Mouse (Mus musculus): Measurements from ENCODE around the gene Nup153. TPM values are rescaled to one million over a fixed set of nuclear protein-coding genes. Genes with fewer than 3 reads are reported as not detected.
A peak's percentile ranks its signal among the peaks of the same experiment; 100 is the strongest.

The Nup153 gene
- polyA plus RNA-seq, 1 experiment: 164 TPM

- 94% methylated on average over 13 of the region's 13 CpGs for WGBS
- Histone ChIP-seq H3K4me3 (ENCODE audit: control insufficient read depth, insufficient read depth, low read length) (no peak overlapping the region), H3K4me1 (replicated peaks; ENCODE audit: control insufficient read depth, insufficient read depth, low read length) (no peaks in the 10 kb centered on the region), H3K27me3 (ENCODE audit: control insufficient read depth, insufficient read depth, low read length) (no peaks in the 10 kb centered on the region), H3K36me3 (ENCODE audit: control insufficient read depth, insufficient read depth, low read length) (no peaks in the 10 kb centered on the region), H3K27ac (ENCODE audit: control insufficient read depth, insufficient read depth, low read length) (no peak overlapping the region)
- DNase-seq: no peak
- TF ChIP-seq CTCF (IDR thresholded peaks at IDR 0.05; ENCODE audit: borderline replicate concordance, control insufficient read depth, extremely low read depth, insufficient read depth, low read length, poor library complexity): no peak
- TF ChIP-seq POLR2A (IDR thresholded peaks at IDR 0.05; ENCODE audit: control insufficient read depth, extremely low read depth, insufficient read depth, low read length, poor library complexity): no peak
Observed at GRCm38 (mm10) chr13:46752566-46753229, 25.0 kb upstream of the Nup153 start.

DNA sequence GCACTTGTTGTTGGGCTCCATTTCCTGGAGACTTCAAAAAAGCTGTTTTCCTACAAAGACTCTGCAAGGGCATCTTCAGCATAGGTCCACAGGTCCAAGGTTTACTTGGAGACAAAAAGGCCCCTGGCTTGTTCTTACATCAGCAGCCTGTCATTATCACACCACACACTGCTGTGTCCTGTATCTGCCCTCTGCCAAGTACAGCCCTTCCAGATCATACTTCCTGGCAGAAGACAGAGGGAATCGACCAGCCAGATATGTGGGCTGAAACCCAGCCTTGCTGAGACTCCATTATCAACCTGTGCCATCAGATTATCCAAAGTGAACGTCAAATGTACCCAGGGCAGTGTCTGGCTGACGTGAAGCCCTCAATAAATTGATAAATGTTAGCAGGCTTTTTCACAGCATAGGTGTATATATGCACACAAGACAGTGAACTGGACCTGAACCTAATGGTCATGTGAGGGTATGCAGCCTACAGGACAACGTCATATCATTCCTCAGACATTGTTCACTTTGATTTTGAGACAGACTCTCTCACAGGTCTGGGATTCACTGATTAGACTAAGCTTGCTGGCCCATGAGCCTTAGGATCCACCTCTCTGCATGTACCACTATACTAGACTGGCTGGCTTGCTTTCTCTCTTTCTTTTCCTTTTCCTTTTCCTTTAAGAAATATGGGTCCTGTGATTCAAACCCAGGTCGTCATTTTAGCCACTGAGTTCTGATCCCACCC is 20.6 kb upstream of the Nup153 start:
- H3K27me3 ChIP-seq (ENCODE audit: control insufficient read depth, insufficient read depth, low read length): no peaks in the 10 kb centered on the region
- no peak overlapping the region for H3K4me3 ChIP-seq (ENCODE audit: control insufficient read depth, insufficient read depth, low read length)
- no peak overlapping the region for H3K27ac ChIP-seq (ENCODE audit: control insufficient read depth, insufficient read depth, low read length)
- no peaks in the 10 kb centered on the region for H3K4me1 ChIP-seq (replicated peaks; ENCODE audit: control insufficient read depth, insufficient read depth, low read length)
- H3K36me3 ChIP-seq (ENCODE audit: control insufficient read depth, insufficient read depth, low read length): no peaks in the 10 kb centered on the region
- TF ChIP-seq CTCF (IDR thresholded peaks at IDR 0.05; ENCODE audit: borderline replicate concordance, control insufficient read depth, extremely low read depth, insufficient read depth, low read length, poor library complexity) (no peak), POLR2A (IDR thresholded peaks at IDR 0.05; ENCODE audit: control insufficient read depth, extremely low read depth, insufficient read depth, low read length, poor library complexity) (no peak)
- DNase-seq: no peak
- 86% methylated on average over 5 of the region's 5 CpGs for WGBS

- H3K36me3 ChIP-seq (ENCODE audit: control insufficient read depth, insufficient read depth, low read length): no peaks in the 10 kb centered on the region
- H3K4me1 ChIP-seq (replicated peaks; ENCODE audit: control insufficient read depth, insufficient read depth, low read length): no peaks in the 10 kb centered on the region
- H3K27ac ChIP-seq (ENCODE audit: control insufficient read depth, insufficient read depth, low read length): no peak overlapping the region
- no peak overlapping the region for H3K4me3 ChIP-seq (ENCODE audit: control insufficient read depth, insufficient read depth, low read length)
- TF ChIP-seq POLR2A (IDR thresholded peaks at IDR 0.05; ENCODE audit: control insufficient read depth, extremely low read depth, insufficient read depth, low read length, poor library complexity) (no peak), CTCF (IDR thresholded peaks at IDR 0.05; ENCODE audit: borderline replicate concordance, control insufficient read depth, extremely low read depth, insufficient read depth, low read length, poor library complexity) (no peak)
- DNase-seq: no peak
- no peaks in the 10 kb centered on the region for H3K27me3 ChIP-seq (ENCODE audit: control insufficient read depth, insufficient read depth, low read length)
- WGBS: 91% methylated on average over 8 of the region's 8 CpGs
Observed at GRCm38 (mm10) chr13:46743821-46744220, 16.1 kb upstream of the Nup153 start.

DNA sequence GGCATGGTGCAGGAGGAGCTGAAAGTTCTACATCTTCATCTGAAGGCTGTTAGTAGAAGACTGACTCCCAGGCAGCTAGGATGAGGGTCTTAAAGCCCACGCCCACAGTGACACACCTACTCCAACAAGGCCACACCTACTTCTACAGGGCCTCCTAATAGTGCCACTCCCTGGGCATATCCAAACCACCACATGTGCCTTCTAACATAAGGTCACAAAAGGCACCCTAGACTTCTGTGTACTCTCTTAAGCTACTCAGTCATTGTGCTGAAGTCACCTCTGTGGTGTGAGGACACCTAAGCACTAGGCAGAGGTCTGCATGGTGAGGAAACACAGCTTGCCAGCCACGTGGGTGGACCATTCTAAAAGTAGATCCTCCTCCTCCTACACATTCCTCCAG is 14.6 kb upstream of the Nup153 start:
- Histone ChIP-seq H3K27me3 (ENCODE audit: control insufficient read depth, insufficient read depth, low read length) (no peaks in the 10 kb centered on the region), H3K36me3 (ENCODE audit: control insufficient read depth, insufficient read depth, low read length) (no peaks in the 10 kb centered on the region), H3K4me1 (replicated peaks; ENCODE audit: control insufficient read depth, insufficient read depth, low read length) (peaks cover 1% of the 10 kb centered on the region), H3K4me3 (ENCODE audit: control insufficient read depth, insufficient read depth, low read length) (no peak overlapping the region), H3K27ac (ENCODE audit: control insufficient read depth, insufficient read depth, low read length) (no peak overlapping the region)
- TF ChIP-seq POLR2A (IDR thresholded peaks at IDR 0.05; ENCODE audit: control insufficient read depth, extremely low read depth, insufficient read depth, low read length, poor library complexity): no peak
- no peak for TF ChIP-seq CTCF (IDR thresholded peaks at IDR 0.05; ENCODE audit: borderline replicate concordance, control insufficient read depth, extremely low read depth, insufficient read depth, low read length, poor library complexity)
- DNase-seq: no peak
- WGBS: 83% methylated on average over 2 of the region's 2 CpGs

GRCm38 (mm10) chr13:46739426-46739825 is 11.7 kb upstream of the Nup153 start:
- peaks cover 9% of the 10 kb centered on the region for H3K4me1 ChIP-seq (replicated peaks; ENCODE audit: control insufficient read depth, insufficient read depth, low read length)
- H3K36me3 ChIP-seq (ENCODE audit: control insufficient read depth, insufficient read depth, low read length): no peaks in the 10 kb centered on the region
- no peak overlapping the region for H3K4me3 ChIP-seq (ENCODE audit: control insufficient read depth, insufficient read depth, low read length)
- H3K27ac ChIP-seq (ENCODE audit: control insufficient read depth, insufficient read depth, low read length): no peak overlapping the region
- H3K27me3 ChIP-seq (ENCODE audit: control insufficient read depth, insufficient read depth, low read length): no peaks in the 10 kb centered on the region
- 93% methylated on average over 7 of the region's 7 CpGs for WGBS
- TF ChIP-seq POLR2A (IDR thresholded peaks at IDR 0.05; ENCODE audit: control insufficient read depth, extremely low read depth, insufficient read depth, low read length, poor library complexity) (no peak), CTCF (IDR thresholded peaks at IDR 0.05; ENCODE audit: borderline replicate concordance, control insufficient read depth, extremely low read depth, insufficient read depth, low read length, poor library complexity) (no peak)
- DNase-seq: no peak

- Histone ChIP-seq H3K36me3 (ENCODE audit: control insufficient read depth, insufficient read depth, low read length) (no peaks in the 10 kb centered on the region), H3K27ac (ENCODE audit: control insufficient read depth, insufficient read depth, low read length) (peak overlapping the region; percentile 48; the same call in 1 of the 2 replicates), H3K4me3 (ENCODE audit: control insufficient read depth, insufficient read depth, low read length) (no peak overlapping the region), H3K27me3 (ENCODE audit: control insufficient read depth, insufficient read depth, low read length) (no peaks in the 10 kb centered on the region), H3K4me1 (replicated peaks; ENCODE audit: control insufficient read depth, insufficient read depth, low read length) (peaks cover 11% of the 10 kb centered on the region)
- TF ChIP-seq CTCF (IDR thresholded peaks at IDR 0.05; ENCODE audit: borderline replicate concordance, control insufficient read depth, extremely low read depth, insufficient read depth, low read length, poor library complexity) (no peak), POLR2A (IDR thresholded peaks at IDR 0.05; ENCODE audit: control insufficient read depth, extremely low read depth, insufficient read depth, low read length, poor library complexity) (no peak)
- peak; percentile 19 for DNase-seq
- 52% methylated on average over 4 of the region's 4 CpGs for WGBS
Observed at GRCm38 (mm10) chr13:46737482-46737881, 9.7 kb upstream of the Nup153 start.

All from thymus, adult 2 months (tissue).